Mouse (Mus musculus): ENCODE results near the gene Pate4.

DNA sequence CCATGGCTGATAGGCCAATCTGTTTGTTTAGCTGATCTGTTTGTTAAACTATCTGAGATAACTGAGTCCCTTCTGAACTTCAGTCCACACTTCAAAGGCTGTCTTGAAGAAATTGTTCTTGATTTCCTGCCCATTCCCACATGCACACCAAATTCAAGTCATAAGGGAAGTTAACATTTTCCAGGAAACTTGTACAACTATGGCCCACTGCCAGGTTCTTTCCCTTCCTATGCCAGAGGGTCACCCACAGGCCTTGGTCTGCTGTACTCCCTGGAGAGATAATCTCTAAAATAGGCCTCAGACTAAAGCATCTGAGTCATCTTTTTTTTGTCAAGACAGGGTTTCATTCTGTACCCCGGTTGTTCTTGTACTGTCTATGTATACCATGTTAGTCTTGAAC lies 21.2 kb upstream of the Pate4 start:
- TF ChIP-seq CTCF (IDR thresholded peaks at IDR 0.05 in 2 of 3, conservative IDR thresholded peaks at IDR 0.05 in 1 of 3; ENCODE audit: control insufficient read depth in 1 of 3, insufficient read depth in 1 of 3, low read depth in 2 of 3, low read length in 3 of 3, poor library complexity in 1 of 3, severe bottlenecking in 1 of 3): no peak
- no peak for TF ChIP-seq POLR2A (IDR thresholded peaks at IDR 0.05; ENCODE audit: control insufficient read depth in 1 of 2, insufficient read depth in 1 of 2, low read depth in 1 of 2, low read length in 2 of 2, poor library complexity in 1 of 2)
- no peak for TF ChIP-seq CHD2 (IDR thresholded peaks at IDR 0.05; ENCODE audit: low read length)
- TF ChIP-seq EP300 (IDR thresholded peaks at IDR 0.05; ENCODE audit: low read depth in 1 of 2, low read length in 2 of 2): no peak
- TF ChIP-seq MYB (IDR thresholded peaks at IDR 0.05; ENCODE audit: low read depth, low read length): no peak
- TF ChIP-seq GABPA (IDR thresholded peaks at IDR 0.05; ENCODE audit: low read depth, low read length): no peak
- no peak for TF ChIP-seq ZNF384 (IDR thresholded peaks at IDR 0.05; ENCODE audit: low read depth, low read length)
- TF ChIP-seq ZMIZ1 (IDR thresholded peaks at IDR 0.05; ENCODE audit: low read depth, low read length): no peak
- TF ChIP-seq TCF12 (IDR thresholded peaks at IDR 0.05; ENCODE audit: low read depth, low read length): no peak
- no peak for TF ChIP-seq MAX (IDR thresholded peaks at IDR 0.05; ENCODE audit: low read length)
- TF ChIP-seq MYC (IDR thresholded peaks at IDR 0.05; ENCODE audit: low read depth, low read length): no peak
